Mouse (Mus musculus) MEL (cell line): ENCODE measurements at regions not wholly inside any gene's neighbourhood (a gene's known extent, or its start where the extent isn't known, plus 50 kb on each side); places are given as distances from the start of the nearest gene placed in this dataset.

ENCODE experiments used
- CHD2 ChIP-seq: IDR thresholded peaks from 2 replicates; pipeline ENCODE4 v1.6.1; 2011; ENCODE audit warnings: low read length, improper control_type of control experiment
- CTCF ChIP-seq, 3 experiments: IDR thresholded peaks in 2 of 3; conservative IDR thresholded peaks in 1 of 3; 2 replicates each; pipeline ENCODE4 v1.5.1; 2011 to 2012; ENCODE audit warnings: low read length in 3 of 3, low read depth in 2 of 3, mild to moderate bottlenecking in 2 of 3, improper control_type of control experiment in 1 of 3, inconsistent platforms in 1 of 3, mixed read lengths in 1 of 3, moderate library complexity in 1 of 3; ENCODE audit not compliant: control insufficient read depth in 1 of 3, insufficient read depth in 1 of 3, poor library complexity in 1 of 3, severe bottlenecking in 1 of 3
- E2F4 ChIP-seq: IDR thresholded peaks from 2 replicates; pipeline ENCODE4 v1.6.1; 2011; ENCODE audit warnings: low read depth, low read length, improper control_type of control experiment, borderline replicate concordance
- EP300 ChIP-seq, 2 experiments: IDR thresholded peaks; 2 replicates each; pipeline ENCODE4 v1.6.1; 2011; ENCODE audit warnings: improper control_type of control experiment in 2 of 2, low read length in 2 of 2, low read depth in 1 of 2, mild to moderate bottlenecking in 1 of 2
- KAT2A ChIP-seq: conservative IDR thresholded peaks from 2 replicates; pipeline ENCODE4 v1.6.1; 2012; ENCODE audit warnings: low read depth, low read length, improper control_type of control experiment, inconsistent platforms
- MAX ChIP-seq: IDR thresholded peaks from 2 replicates; pipeline ENCODE4 v1.6.1; 2011; ENCODE audit warnings: low read length, improper control_type of control experiment
- POLR2A ChIP-seq, 2 experiments: IDR thresholded peaks; 2 replicates each; pipeline ENCODE4 v1.6.1; 2011 to 2012; ENCODE audit warnings: low read length in 2 of 2, mild to moderate bottlenecking in 2 of 2, control low read depth in 1 of 2, improper control_type of control experiment in 1 of 2, low read depth in 1 of 2, moderate library complexity in 1 of 2; ENCODE audit not compliant: control insufficient read depth in 1 of 2, insufficient read depth in 1 of 2, poor library complexity in 1 of 2
- POLR2AphosphoS5 ChIP-seq: IDR thresholded peaks from 2 replicates; pipeline ENCODE4 v1.6.1; 2012; ENCODE audit warnings: low read depth, borderline replicate concordance, mild to moderate bottlenecking, inconsistent platforms, low read length, moderate library complexity, mixed read lengths
- UBTF ChIP-seq: IDR thresholded peaks from 2 replicates; pipeline ENCODE4 v1.6.1; 2012; ENCODE audit warnings: low read depth, mild to moderate bottlenecking, inconsistent platforms, low read length, improper control_type of control experiment, moderate library complexity, borderline replicate concordance; ENCODE audit not compliant: insufficient read depth
- USF2 ChIP-seq, 2 experiments: IDR thresholded peaks; 2 replicates each; pipeline ENCODE4 v1.6.1; 2011 to 2012; ENCODE audit warnings: improper control_type of control experiment in 2 of 2, low read length in 2 of 2, borderline replicate concordance in 1 of 2, inconsistent platforms in 1 of 2, low read depth in 1 of 2, mild to moderate bottlenecking in 1 of 2; ENCODE audit not compliant: insufficient read depth in 1 of 2

DNA sequence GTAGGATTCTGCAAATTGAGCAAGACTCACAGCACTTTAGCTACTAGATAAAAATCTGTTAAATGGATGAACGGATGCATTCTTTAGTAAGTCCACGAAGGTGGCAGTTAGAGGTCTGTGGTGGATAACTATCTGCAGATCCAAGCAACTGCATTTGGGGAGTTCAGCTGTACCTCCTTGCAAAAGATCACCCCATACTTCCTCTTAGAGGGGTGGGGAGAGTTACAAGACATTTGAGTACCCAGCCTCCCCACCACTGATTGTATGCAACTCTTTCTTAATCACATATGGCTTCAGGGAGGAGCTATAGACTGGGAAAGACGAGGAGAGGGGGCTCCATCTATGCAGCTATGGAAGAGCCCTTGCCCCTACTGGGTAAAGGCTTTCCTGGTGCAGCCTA, 144.1 kb downstream of the Postn start:
- no peak for TF ChIP-seq POLR2A (IDR thresholded peaks at IDR 0.05; ENCODE audit: control insufficient read depth in 1 of 2, insufficient read depth in 1 of 2, low read depth in 1 of 2, low read length in 2 of 2, poor library complexity in 1 of 2)
- no peak for TF ChIP-seq POLR2AphosphoS5
- TF ChIP-seq USF2 (IDR thresholded peaks at IDR 0.05; ENCODE audit: borderline replicate concordance in 1 of 2, insufficient read depth in 1 of 2, low read depth in 1 of 2, low read length in 2 of 2) = no peak
- no peak for TF ChIP-seq UBTF
- no peak for TF ChIP-seq CTCF (IDR thresholded peaks at IDR 0.05 in 2 of 3, conservative IDR thresholded peaks at IDR 0.05 in 1 of 3; ENCODE audit: control insufficient read depth in 1 of 3, insufficient read depth in 1 of 3, low read depth in 2 of 3, low read length in 3 of 3, poor library complexity in 1 of 3, severe bottlenecking in 1 of 3)
- no peak for TF ChIP-seq CHD2
- TF ChIP-seq E2F4 = no peak
- no peak for TF ChIP-seq KAT2A
- TF ChIP-seq EP300 (IDR thresholded peaks at IDR 0.05; ENCODE audit: low read depth in 1 of 2, low read length in 2 of 2) = no peak
- no peak for TF ChIP-seq MAX
